Mouse (Mus musculus) regulatory T cell (primary cell): ENCODE results near the gene Stfa2.
"Not testable (repeated sequence)": the region's sequence is repeated elsewhere in the genome, so short reads cannot be mapped to it uniquely, and the experiment has no call there.

Experiments
- in situ Hi-C: fragments of 300-600 bp; cut with MboI, MseI; formaldehyde crosslinking; loops from one replicate; pipeline ENCODE4 v1.15.1; 2025; ENCODE audit warnings: high pct_unique_total_duplicates

Stfa2 gene

DNA sequence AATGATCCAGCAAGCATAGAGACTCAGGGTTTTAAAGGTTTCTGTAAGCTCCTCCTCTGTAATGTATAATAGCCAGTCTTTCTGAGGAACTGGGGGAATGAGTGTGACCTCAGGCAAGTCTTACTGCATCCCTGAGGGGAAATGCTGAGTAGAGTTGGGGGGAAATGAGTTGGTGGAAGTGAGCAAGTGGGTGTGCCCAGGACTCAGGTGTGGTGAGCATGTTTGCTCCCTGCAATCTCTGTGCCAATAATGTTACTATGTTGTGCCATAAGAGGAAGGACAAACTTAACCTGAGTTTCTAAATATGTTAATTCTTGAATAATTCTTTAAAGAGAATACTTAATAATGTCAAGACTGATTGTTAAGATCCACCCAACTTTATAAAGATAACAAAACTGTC is at the start of gene Stfa2:
Stfa2 (minus strand) TSS at position 101 of the 400 bp plus-strand sequence.
- in situ Hi-C loops: no loop called here

DNA sequence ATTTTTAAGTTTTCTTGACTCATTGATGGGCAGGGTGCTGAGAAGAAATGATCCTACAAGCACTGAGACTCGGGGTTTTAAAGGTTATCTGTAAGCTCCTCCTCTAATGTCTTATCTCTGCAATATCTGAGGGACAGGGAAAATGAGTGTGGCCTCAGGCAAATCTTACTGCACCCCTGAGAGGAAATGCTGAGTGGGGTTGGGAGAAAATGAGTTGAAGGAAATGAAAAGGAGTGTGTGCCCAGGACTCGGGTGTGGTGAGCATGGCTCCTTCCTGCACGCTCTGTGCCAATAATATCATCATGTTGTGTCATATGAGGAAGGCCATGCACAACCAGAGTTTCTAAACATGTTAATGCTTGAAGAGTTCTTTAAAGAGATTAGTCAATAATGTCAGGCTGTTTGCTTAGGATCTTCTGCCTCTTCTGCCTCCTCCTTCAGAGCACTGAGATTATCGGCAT is 47.1 kb upstream of the Stfa2 start, which contains the start of gene Stfa3:
Stfa3 (minus strand) TSS at position 51 of the 461 bp plus-strand sequence.
- in situ Hi-C loops: no loop called here

DNA sequence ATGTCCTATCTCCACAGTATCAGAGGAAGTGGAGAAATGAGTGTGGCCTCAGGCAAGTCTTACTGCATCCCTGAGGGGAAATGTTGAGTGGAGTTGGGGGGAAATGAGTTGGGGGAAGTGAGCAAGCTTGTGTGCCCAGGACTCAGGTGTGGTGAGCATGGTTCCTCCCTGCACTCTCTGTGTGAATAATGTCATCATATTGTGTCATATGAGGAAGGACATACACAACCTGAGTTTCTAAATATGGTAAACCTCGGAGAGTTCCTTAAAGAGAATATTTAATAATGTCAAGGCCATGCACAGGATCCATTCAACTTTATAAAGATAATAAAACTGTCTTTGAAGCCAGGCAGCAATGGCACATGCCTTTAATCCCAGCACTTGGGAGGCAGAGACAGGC is 12.7 kb upstream of the Stfa2 start:
- in situ Hi-C loops: not testable (repeated sequence)

DNA sequence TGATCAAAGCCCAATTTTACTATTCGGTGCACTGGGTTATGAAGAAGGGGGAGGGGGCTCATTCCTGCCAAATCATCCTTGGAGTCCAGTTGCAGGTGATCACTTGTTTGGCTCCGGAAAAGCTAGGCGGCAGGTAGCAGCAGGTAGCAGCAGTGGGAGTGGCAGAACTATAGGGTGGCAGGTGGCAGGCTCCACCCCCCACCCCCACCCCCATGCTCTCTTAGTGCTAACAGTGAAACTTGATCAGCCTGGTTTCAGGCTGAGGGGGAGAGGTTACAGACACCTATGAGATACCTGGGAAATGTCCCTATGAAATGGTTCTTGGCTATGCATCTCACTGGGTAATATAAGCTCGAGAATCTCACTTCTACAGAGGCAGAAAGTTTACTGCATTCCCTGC is 19.2 kb downstream of the Stfa2 start:
- in situ Hi-C loops: no loop called here

DNA sequence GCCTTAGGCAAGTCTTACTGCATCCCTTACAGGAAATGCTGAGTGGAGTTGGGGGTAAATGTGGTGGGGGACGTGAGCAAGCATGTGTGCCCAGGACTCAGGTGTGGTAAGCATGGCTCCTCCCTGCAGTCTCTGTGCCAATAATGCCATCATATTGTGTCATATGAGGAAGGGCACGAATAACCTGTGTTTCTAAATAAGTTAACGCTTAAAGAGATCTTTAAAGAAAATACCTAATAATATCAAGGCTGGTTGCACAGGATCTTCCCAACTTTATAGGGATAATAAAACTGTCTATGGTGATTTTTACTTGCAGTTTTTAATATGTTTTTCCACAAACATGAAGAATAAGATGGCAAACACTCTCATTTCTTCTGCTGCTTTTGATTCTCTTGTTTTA is 40.6 kb downstream of the Stfa2 start, which contains the start of gene BC100530:
BC100530 (minus strand) TSS at position 101 of the 400 bp plus-strand sequence.
- in situ Hi-C loops: loop anchor here (5.0 kb wide), 1 partner anchor 90 kb away; the partner anchor contains the start of gene Stfa1
